Mouse (Mus musculus) lung, postnatal 10 days (tissue): ENCODE measurements around the gene Ap3b1.

ENCODE experiments used
- DNase-seq: peaks from one replicate; pipeline ENCODE4 v3.0.0; 2021

Ap3b1 gene

DNA sequence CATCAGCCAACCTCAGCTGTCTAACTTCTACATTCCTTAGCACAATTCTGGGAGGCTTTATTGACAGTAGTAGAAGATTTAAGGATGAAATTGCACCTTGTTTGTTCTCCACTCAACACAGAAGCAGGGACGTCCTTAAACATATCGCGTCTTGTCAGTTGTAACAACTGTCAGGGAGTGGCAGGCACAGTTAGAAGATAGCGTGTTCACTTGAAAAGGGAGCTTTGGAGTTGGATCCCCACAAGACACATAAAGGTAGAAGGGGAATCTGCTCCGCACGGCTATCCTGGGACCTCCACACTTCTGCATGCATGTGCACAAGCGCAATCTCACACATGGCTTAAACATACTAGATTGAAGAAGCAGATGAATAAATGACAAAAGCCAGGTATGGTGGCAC lies 183.3 kb downstream of the Ap3b1 start:
- DNase-seq, result no peak

DNA sequence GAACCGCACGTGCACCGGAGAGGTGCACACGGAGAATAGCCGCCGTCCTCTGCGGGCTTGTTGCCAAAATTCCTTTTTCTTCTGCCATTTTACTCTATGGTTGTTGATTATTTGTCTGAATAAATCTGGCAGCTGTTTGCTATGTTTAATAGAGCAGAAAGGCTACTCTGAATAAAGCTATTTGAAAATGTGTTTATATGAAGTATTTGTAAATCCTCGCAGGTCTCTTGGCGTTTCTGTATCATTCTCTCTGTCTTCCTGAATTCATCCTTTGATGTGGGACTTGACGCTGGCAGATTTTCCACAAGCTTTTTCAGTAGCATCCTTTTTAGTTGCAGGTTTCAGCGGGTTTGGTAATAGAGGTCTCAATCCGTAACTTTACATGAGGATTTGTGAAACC lies 185.5 kb downstream of the Ap3b1 start:
- DNase-seq, result no peak

DNA sequence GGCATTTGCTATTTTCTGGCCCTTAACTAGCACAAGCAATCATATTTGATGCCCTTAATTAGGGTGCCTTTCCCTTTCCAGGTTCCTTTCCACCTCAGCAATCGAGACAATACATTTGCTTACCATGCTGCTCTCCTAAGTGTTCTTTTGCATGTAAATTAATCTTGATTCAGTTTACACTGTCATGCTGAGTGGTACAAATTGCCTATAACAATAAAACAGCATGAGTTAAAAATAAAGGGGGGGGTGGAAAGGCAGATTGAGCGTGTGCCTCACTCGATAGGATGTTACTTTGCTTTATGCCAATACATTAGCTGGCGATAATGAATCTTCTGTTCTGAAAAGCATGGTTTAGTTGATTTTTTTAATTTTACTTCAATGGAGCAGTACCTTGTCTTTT lies 187.0 kb downstream of the Ap3b1 start:
- DNase-seq, result no peak

DNA sequence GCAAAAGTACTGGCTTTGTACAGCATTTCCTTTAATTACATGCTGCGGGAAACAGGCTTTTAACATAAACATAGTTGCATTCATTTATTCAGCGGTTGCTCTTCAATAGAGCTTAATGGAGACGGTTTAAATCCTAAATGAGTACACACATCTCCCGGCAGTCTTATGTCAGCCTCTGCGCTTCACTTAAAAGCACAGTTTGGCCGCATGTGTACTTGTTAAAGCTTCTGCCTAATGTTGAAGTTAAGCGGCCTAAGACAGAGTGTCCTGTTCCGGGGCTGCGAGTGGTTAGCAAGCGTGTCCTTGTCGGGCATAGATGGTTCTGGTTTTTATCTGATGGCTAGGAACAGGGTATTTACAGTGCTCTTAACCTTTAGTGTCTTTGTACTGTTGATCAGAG lies 187.5 kb downstream of the Ap3b1 start:
- no peak for DNase-seq

DNA sequence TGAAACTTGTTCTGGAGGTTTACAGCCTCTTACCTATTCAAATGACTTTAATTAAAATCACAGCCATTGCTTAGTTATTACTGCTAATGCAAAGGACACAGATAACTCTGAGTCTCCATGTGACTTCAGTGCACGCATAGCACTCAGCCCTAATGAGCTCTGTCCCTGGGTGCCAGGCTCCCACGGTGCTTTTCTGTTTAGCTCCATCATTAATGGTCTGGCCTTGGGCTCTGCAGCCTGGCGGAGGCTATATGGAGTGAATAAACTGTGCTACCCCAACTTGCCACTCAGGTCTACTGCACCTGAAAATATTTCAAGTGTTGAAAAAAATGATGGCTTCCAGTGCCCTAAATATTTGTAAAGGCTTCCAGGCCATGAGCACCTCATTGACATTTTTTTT lies 190.8 kb downstream of the Ap3b1 start:
- DNase-seq, result no peak

DNA sequence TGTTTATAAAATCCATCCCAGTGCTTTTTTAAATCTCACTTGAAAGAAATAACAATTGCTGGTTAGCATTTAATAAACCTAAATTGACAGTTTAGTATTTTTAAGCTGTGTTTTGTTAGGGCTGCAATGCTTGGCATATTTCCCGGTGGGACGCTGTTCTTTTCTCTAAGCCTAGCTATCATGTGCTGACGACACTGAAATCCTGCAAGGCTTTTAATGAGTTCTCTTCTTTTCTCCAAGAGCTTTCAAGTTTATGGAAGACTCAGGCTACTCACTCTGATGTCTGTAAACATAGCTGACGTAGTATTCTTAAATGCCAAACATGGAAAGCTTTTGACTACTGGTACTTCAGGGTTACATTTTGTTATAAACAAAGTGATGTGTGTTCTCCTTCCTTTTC lies 191.3 kb downstream of the Ap3b1 start:
- no peak for DNase-seq

DNA sequence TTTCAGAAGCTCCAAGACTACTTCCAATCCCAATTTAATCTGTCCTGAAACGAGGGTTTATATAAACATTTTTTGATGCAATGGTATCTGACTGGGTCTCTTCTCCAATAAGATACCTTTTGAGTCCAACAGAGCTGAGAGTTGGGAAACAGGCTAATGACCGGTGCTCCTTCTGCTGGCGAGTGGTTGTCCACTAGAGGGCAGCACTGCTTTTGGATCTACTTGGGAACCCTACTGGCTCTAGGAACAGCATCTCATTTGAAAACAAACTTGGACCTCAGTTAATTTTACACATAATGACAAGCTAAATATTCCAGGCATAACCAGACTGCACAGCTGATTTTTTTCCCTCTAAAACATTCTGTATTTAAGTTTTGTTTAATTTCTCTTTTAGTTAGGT lies 201.3 kb downstream of the Ap3b1 start:
- DNase-seq, result peak; percentile 89

DNA sequence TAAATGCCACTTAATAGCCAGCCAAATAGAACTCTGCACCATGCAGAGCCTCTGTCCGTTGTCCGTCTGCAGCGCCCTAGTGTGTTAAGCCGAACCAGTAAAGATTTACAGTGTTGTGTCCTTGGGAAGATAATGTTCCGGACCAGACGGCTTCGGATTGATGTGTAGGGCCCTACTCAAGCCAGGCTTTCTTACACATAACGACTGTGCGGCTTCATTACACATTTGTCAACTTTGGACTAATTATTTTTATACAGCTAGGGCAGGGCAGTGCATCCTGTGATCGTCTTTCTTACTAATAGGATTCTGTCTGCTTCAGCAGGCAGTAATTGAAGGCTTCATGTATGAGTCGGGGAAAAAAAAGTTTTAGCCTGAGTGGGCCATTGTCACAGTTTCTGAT lies 202.1 kb downstream of the Ap3b1 start:
- no peak for DNase-seq

DNA sequence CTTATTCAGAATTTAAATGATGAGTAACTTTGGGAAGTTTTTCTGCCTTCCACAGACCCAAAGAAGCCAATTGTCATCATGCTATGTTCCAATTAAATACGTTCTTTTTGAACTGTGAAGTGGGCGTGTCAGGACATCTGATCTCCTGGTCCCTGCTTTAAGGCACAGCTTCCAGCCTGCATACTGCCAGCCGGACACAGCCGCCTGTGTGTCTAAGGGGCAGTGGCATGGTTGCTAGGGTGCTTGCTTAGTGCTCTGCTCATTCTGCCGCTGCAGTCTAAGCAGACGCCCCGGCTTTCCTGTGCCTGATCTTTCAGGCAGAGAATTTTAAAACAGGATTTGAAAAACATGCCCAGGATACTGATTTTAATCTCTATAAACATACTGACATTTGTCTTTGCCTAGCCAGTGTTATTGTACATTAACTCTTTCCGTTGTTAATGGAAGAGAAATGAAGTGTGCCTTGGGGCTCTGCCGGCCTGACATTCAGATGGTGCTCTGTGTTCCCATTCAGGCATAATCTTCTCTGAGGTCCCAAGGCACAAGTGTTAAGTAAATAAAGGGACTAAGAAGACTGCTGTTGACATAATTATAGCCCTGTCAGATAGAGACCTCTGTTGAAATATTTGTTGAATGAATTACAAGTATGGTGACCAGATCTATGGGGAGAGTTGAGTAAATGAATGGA lies 204.0 kb downstream of the Ap3b1 start:
- peak; percentile 54 for DNase-seq

DNA sequence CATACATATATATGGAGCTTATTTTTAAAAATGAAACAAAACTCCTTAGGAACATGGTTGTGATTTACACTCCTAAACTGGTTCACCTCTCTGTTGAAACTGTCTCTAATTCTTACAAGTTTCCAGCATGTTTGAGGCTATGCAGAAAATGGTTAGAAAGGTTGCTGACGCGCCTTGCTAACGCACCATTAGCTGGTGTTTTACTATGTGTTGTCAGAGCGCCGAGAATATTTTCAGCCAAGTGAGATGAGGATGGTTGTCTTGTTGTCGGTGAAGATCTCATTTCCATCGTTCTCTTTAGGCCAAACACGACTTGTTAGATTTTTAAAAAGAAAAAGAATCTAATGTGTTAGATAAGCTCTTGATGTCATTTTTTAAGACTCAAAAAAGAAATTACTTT lies 205.1 kb downstream of the Ap3b1 start:
- no peak for DNase-seq

DNA sequence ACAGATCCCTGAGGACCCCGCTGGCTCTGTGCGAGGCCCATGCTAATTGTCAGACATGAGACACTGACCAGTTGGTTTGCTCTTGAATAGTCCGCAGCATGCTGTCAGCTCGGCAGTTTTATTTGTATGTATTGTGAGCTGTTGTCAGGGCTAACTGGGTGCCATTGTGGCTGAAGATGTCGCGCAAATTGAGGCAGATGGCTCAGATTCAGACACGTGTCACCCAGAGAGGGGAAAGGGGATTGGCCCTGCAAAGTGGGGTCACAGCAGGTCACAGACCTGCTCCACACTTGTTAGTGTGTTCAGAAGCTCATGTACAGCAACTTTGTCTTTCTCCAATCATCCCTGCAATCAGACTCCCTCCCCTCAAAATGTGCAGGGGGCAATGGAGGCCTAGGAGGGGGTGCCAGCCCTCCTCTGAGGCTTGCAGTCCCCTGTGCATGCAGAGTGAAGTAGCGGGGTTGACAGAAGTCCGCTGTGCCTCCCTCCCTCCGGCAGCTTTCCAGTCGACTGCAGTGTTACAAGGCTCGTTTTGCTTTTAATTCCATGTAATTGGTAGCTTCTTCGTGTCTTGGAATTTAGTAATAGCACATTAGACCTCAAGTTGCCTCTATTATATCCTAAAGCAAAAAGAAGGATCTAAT lies 205.7 kb downstream of the Ap3b1 start:
- DNase-seq, result no peak

DNA sequence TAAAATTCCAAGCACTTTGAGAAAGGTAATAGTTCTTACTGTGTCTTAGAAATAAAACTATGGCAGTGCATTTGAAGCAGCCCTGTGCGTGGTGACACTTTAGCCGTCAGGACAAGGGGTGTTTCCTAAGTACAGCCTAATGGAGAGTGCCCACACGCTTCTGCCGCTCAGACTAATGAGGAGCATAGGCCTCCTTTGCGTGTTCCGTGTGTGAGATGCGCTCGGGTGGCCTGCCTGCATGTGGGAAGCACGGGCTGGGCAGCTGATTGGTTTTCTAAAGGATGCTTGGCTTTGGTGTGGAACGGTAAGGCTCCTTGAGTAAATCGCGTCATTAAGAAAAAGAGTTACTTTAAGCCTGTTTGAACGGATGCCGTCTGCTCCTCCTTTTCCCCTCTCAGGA lies 206.4 kb downstream of the Ap3b1 start:
- no peak for DNase-seq

DNA sequence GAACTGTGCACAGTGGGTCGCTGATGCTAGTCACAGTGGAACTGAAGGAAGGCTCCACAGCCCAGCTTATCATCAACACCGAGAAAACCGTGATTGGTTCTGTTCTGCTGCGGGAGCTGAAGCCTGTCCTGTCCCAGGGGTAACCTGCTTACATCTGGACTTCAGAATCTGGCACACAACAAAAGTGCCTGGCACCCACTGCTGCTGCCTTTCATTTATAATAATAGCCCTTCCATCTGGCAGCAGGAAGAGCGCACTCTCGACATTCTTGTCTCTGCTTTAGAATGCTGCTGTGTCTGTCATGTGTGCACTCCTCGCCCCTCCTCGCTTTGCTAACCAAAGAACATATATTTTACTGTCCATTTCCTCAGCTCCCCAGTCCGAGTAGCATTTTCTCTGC lies 206.9 kb downstream of the Ap3b1 start:
- DNase-seq, result no peak

DNA sequence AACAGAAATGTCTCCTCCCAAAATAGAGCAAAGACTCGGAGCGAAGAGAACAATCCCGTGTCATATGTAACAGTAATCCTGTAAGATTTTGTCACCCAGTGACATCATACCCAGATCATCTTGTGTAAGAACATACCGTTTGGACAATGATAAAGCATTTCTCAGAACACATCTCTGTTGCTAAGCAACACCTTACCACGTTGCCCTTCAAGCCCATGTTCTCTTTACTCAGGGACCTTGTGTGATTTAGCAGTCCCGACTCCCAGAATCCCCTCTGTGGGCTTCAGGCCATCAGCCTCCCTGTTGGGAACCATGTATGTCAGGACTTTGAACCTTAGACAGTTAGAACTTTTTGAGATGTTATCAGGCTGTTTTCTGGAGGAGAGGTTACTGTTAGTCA lies 209.0 kb downstream of the Ap3b1 start:
- DNase-seq, result no peak

DNA sequence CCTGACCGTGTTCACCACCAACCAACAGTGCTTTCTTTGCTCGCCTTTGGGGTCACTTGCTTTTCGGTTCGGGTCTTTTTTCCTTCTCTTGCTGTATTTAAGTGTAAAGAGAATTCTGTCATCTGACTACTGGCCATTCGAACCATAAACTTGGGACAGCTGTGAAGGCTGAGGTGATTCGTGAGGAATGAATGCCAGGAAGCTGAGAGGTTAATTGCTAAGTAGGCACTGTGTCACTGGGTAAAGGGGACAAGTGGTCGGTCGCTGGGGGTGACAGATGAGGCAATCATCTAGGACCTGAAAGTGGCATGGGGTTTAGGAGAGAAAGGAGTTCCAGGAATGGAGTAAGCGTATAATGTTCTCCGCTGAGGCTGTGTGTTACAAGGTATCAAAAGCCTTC lies 212.2 kb downstream of the Ap3b1 start:
- DNase-seq, result no peak

DNA sequence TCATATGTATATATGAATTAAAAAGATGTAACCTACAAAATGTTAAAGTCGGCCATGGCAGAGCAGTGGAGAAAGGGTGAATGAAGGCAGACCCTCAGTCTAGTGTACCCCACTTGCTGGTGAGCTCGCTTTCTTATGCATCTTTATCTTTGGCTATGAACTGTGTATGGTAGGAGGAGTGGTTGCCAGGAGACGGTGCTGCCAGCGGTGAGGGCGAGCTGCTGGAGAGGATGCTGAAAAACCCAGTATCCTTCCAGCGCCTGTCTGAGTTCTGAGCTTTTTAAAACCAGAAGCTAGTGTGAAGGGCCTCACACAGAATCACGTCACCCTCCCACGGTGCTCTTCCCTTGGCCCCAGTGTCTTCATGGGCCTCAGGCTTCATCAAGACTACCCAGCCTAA lies 214.6 kb downstream of the Ap3b1 start:
- DNase-seq, result no peak

DNA sequence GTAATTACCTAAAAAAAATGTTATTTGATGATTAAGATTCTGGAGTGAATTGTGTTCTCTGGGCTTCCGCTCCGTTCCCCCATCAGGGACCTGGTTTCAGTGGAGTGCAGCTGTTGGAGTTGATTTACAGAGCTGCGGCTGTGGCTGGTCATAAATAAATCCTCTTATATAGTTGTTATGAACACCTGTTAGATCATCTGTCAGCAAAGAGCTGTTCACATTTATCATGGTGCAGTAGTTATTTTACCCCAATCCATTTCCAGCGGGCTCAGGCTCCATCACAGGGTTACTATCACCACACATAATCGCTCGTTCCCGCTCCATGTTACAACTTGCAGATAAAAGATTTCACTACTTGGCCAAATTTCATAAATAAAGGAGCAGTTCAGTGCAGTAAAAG lies 215.1 kb downstream of the Ap3b1 start:
- DNase-seq, result no peak

DNA sequence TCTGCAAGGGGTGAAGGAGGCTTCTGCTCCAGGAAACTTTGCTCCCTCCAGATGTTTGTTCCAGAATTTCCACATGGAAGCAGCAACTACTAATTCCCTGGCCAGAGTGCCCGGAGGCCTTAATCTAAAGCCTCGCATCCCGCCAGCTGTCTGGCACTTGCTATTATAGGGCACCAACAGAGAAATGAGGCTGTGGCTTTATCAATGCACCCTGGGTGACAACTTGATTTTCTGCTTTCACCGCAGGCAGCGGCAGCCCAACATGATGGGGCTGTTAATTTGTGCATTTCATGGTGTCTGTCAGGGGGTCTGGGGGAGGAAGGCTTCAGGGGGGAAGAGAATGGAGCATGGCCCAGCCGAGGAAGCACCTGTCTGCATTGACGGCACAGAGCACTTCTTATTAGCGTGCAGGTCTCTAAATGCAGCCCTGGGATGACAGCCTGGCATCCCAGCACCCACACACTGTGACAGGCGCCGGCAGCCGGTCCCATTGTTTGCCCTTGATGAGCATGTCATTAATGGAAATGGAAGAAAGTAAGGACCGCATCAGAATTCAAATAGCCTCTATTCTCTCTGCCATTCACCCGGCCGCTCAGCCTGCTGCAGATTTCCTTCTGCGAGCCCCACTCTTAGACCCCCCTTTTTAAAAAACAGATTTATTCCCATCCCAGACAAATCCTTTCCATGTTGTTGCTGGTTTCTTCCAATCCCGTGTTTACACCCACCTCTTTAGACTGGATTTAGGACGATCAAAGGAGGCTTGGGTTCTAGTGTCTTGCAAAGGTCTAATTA lies 217.0 kb downstream of the Ap3b1 start:
- no peak for DNase-seq

DNA sequence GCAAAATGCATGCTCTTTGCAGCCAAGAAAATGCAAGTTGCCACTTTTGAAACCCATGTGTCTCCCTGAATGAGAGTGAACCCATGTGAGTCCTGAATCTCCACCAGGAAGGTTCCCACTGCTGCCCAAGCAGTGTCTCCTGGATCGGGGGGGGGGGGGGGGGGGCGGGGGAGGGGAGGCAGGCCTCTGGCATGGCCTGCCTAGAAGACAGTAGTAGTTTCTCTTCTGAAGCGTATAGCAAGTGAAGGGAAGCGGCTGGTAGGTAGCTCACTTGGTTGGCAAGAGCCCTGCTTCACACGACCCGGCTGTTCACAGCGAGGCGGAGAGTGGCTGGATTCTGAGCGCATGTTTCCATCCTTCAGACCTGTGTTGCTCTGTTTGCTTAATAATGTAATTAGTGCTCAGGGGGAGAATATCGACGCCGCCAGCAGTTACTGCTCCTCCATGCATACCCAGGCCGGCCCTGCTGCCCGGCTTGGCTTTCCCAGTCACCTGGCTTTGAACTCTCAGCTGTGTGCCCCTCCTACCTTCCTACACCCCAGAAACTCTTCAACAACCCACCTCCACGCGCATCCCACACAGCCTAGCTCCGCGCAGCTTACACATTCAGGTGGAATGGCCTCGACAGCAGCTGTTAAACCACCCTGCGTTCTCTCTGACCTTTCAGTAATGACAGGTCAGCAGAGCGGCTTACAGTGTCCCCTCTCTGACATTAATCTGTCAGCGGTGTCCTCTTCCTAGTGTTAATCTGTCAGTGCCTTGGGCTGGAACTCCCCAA lies 217.8 kb downstream of the Ap3b1 start:
- DNase-seq, result no peak

DNA sequence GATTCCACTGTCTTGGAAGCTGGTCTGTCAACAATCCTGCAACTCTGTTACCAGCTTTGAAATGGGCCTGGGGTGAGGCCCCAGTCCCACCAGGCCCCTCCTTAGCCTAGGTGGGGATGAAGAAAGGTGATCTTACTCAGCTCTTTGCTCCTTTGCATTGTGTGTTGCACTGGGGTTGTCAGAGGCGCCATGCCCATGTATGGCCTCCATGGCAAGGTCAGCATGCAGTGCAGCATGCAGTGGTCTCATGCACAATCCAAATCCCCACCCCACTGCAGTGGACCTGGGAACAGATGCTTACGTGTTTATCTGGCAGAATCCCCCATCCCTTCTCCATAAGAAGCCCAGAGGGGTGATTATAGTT lies 218.4 kb downstream of the Ap3b1 start:
- DNase-seq, result no peak

DNA sequence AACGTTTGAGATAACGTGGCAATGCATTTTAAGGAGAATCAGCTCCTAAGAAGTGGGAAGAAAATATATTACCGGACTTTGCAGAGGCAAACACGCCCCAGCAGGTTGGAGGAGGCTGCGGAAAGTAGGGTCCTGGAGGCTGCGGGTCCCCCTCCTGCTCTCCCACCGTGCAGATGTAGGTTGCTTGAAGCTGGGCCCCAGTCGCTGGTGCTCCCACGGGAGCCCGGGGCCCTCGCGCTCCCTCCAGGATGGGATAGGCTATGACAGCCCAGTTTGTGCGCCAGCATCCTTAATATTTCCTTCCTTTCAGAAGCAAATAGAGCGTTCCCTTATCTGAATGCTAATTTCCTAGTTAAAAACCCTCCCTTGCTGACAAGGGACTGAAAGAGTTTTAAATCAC lies 236.5 kb downstream of the Ap3b1 start:
- DNase-seq, result no peak

DNA sequence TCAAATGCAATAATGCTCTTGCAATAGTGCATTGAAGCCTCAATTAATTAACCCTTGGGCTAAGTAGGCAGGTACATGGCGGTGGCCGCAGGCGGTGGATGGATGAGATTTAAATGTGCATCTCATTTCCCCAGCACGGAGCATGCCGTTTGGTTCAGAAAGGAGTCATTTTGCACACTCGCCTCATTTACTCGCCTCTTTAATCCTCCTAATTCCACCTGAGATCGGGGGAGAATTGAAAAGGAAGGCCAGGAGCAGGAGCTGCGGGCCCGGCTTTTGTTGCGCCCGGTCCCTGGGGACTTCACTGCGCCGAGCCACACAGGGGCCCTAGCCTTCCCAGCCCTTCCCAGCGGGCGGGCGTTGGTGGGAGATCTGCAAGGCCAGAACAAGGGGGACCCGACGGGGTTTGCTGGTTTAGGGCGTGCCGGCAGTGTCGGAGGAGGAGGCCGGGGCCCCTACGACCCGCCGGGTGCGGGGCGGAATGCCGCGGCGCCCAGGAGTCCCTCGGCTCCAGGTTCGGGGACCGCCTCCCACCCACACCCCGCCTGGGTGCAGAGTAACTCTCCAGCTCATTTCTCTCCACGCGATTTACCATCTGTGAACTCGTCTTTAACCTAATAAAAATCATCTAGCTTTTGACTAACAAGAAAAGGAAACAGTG lies 237.1 kb downstream of the Ap3b1 start:
- DNase-seq, result no peak

DNA sequence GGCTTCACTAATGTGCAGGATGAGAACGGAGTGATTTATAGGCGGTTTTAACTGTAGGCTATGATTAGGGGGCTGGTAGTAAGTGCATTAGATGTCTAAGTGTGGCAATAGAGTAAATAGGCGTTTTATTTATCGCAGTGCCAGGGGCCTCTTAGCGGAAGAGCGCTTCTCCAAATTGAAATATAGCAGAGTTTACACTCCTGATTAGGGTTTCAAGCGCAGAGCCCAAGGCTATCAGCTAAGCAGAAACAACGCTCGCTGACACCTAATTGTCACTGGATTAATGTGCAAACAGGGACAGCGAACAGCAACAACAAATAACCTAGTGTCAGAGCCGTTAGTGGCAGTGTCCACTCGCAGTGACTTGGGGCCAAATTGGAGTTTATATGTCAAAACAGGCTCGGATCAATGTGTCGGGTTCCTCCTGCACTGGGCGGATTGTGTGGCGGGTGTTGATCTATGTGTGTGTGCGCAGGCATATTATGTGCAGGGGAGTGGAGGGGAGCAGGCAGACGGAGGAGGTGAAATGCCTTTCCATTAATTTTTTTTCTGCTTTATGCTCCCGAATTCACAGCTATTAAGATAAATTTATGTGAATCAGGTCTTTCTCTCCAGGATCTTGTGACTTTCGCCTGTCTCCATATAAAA lies 237.8 kb downstream of the Ap3b1 start:
- no peak for DNase-seq
